Mouse (Mus musculus) liver, adult (tissue): ENCODE measurements around the gene Gm45261.

ENCODE experiments used
- GATA4 ChIP-seq: IDR thresholded peaks from 2 replicates; pipeline ENCODE4 v1.6.1; 2014; ENCODE audit warnings: mild to moderate bottlenecking, low read length; ENCODE audit not compliant: insufficient replicate concordance

The Gm45261 gene

GRCm38 (mm10) chr1:80461348-80461747, at the start of gene Gm45261:
Gene Gm45261 (minus strand): TSS chr1:80461448.
- no peak for TF ChIP-seq GATA4

- no peak for TF ChIP-seq GATA4
Observed at GRCm38 (mm10) chr1:80504757-80505156, 43.5 kb upstream of the Gm45261 start.

GRCm38 (mm10) chr1:80504081-80504480, 42.8 kb upstream of the Gm45261 start:
- no peak for TF ChIP-seq GATA4

GRCm38 (mm10) chr1:80502456-80503165, 41.4 kb upstream of the Gm45261 start:
- no peak for TF ChIP-seq GATA4

- TF ChIP-seq GATA4: no peak
Observed at GRCm38 (mm10) chr1:80499264-80499663, 38.0 kb upstream of the Gm45261 start.

- no peak for TF ChIP-seq GATA4
Observed at GRCm38 (mm10) chr1:80496360-80496759, 35.1 kb upstream of the Gm45261 start.

GRCm38 (mm10) chr1:80483419-80483818, 22.2 kb upstream of the Gm45261 start:
- no peak for TF ChIP-seq GATA4

GRCm38 (mm10) chr1:80474942-80475341, 13.7 kb upstream of the Gm45261 start:
- no peak for TF ChIP-seq GATA4

GRCm38 (mm10) chr1:80472395-80472794, 11.1 kb upstream of the Gm45261 start:
- no peak for TF ChIP-seq GATA4

GRCm38 (mm10) chr1:80459923-80460322, 1.3 kb downstream of the Gm45261 start:
- TF ChIP-seq GATA4: no peak

- no peak for TF ChIP-seq GATA4
Observed at GRCm38 (mm10) chr1:80459477-80459876, 1.8 kb downstream of the Gm45261 start.

GRCm38 (mm10) chr1:80453971-80454370, 7.3 kb downstream of the Gm45261 start:
- TF ChIP-seq GATA4: no peak

- no peak for TF ChIP-seq GATA4
Observed at GRCm38 (mm10) chr1:80451914-80452549, 9.2 kb downstream of the Gm45261 start.

- no peak for TF ChIP-seq GATA4
Observed at GRCm38 (mm10) chr1:80447554-80447953, 13.7 kb downstream of the Gm45261 start.

- TF ChIP-seq GATA4: no peak
Observed at GRCm38 (mm10) chr1:80440911-80441310, 20.3 kb downstream of the Gm45261 start.

GRCm38 (mm10) chr1:80438506-80438905, 22.7 kb downstream of the Gm45261 start:
- TF ChIP-seq GATA4: no peak

GRCm38 (mm10) chr1:80427946-80428345, 33.3 kb downstream of the Gm45261 start:
- TF ChIP-seq GATA4: no peak
